Mouse (Mus musculus): ENCODE data around the gene Sf3a1. TPM values are rescaled to one million over a fixed set of nuclear protein-coding genes. Genes with fewer than 3 reads are reported as not detected.

Sf3a1 gene
- polyA plus RNA-seq, 1 experiment from 2014 or later, result 52.3 TPM

DNA sequence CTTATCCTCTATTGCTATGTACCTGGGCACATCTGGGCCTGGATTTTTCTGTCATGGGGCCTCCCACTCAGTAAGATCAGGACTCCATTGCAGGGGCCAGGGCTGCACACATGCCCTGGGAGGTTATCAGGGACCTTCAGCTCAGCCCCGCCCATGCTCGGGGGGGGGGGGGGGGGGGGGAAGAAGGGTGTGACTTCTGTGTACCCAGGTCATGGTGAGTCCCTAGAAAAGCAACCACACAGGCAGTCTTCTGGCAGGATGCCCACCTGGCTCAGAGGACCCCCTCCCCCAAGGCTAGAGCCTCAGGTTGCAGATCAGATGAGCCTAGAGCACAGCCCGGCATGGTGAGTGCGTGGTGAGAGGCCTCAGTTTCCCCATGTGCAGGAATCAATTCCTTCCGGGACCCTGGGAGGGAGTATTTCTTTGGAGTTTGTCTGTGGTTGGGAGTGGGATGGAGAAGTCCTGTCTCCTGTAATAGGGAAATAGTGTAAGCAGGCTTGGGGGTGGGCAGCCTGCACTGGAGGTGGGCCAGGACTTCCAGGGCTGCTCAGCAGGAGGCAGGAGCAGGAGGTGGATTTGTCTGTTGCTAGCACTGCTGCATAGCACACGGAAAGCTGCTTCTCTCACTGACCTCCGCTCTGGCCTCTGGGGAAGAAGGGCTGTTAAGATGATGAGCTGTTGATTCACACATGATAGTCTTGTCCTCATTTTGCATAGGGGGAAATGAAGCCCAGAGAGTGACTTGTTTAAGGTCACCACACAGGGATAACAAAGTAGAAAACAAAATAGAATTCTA lies 63.4 kb downstream of the Sf3a1 start:
- Histone ChIP-seq H3K4me3 (no peak overlapping the region), H3K27me3 (peaks cover 15% of the 10 kb centered on the region), H3K4me1 (replicated peaks) (peaks cover 11% of the 10 kb centered on the region; the same call in 1 of the 2 replicates), H3K27ac (replicated peaks) (no peak overlapping the region), H3K9ac (no peak overlapping the region), H3K4me2 (no peak overlapping the region), H3K36me3 (no peaks in the 10 kb centered on the region), H3K9me3 (no peaks in the 10 kb centered on the region)
- no peak for ATAC-seq (ENCODE audit: low read depth)
- WGBS, result 36% methylated on average over 7 of the region's 7 CpGs

DNA sequence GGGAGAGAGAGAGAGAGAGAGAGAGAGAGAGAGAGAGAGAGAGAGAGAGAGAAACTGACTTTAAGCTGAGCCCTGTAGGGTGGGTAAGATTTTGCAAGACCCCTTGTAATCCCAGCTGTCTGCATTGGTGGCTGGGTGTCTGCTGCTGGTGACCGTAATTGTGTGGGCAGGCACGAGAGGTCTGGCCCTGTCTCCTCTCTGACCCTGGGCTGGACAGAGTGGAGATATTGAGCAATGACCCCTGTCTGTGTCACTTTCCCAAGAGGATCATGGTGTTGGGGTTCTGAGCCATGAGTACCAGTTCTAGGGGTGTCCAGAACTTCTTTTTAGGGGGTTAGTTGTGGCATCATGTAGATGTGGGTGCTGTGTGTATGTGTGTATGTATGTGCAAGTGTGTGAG lies 64.1 kb downstream of the Sf3a1 start:
- Histone ChIP-seq H3K4me3 (no peak overlapping the region), H3K4me1 (replicated peaks) (0 out of 2 replicates have a peak, but pooled peaks cover 7% of the 10 kb centered on the region), H3K27me3 (peaks cover 9% of the 10 kb centered on the region), H3K9ac (no peak overlapping the region), H3K36me3 (no peaks in the 10 kb centered on the region), H3K9me3 (no peaks in the 10 kb centered on the region), H3K27ac (replicated peaks) (no peak overlapping the region), H3K4me2 (no peak overlapping the region)
- WGBS, result 40% methylated on average over 2 of the region's 2 CpGs
- no peak for ATAC-seq (ENCODE audit: low read depth)

DNA sequence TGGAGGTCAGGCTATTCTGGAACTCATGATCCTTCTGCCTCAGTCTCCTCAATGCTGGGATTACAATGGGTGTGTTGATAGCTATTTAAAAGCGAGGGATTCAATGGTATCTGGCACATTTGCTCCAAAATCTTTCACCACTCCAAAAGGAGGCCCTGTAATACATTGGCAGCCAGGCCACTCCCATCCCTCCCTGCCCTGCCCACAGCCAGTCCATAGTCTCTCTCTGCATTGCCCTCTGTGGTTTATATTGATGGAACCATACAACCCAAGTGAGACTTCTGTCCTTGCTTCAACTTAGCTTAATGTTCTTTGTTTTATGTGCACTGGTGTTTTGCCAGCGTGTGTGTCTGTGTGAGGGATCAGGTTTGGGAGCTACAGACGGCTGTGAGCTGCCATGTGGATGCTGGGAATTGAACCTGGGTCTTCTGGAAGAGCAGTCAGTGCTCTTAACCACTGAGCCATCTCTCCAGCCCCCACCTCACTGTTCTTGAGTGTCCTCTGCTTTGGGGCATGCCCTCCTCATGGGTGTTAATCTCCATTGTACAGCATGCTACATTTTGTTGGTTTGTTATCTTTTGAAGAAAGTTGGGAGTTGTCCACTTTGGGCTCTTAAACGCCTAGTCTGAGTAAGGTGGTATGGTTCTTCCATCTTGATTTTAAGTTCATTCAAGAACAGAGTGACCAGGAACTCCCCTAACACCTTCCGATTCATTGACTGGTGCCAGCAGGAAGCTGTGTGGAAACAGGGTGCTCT lies 66.6 kb downstream of the Sf3a1 start:
- Histone ChIP-seq H3K36me3 (no peaks in the 10 kb centered on the region), H3K9ac (no peak overlapping the region), H3K4me1 (replicated peaks) (0 out of 2 replicates have a peak, but pooled peaks cover 5% of the 10 kb centered on the region), H3K4me3 (no peak overlapping the region), H3K27me3 (no peaks in the 10 kb centered on the region), H3K4me2 (no peak overlapping the region), H3K27ac (replicated peaks) (no peak overlapping the region), H3K9me3 (no peaks in the 10 kb centered on the region)
- no peak for ATAC-seq (ENCODE audit: low read depth)
- 77% methylated on average over 5 of the region's 5 CpGs for WGBS

DNA sequence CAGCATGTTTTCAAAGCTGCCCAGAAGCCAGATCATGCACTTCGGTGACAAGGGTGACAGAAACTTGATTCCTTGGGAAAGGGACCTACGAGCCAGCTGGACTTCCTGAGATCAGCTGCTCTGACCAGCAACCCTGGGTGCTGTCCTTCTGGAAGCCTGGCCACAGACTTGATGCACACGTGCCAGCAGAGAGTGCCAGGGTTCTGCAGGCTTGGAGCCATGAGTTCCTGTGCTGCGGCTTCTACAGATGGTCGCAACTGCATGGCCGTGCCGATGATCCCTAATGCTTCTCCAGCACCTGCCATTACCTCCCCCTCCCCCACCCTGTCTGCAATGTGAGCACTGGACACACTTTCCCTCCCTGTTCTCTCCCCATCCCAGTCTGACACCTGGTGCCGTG lies 68.3 kb downstream of the Sf3a1 start:
- H3K4me1 ChIP-seq (replicated peaks), result 0 out of 2 replicates have a peak, but pooled peaks cover 5% of the 10 kb centered on the region
- no peak overlapping the region for H3K27ac ChIP-seq (replicated peaks)
- H3K36me3 ChIP-seq, result no peaks in the 10 kb centered on the region
- H3K4me3 ChIP-seq, result no peak overlapping the region
- H3K9me3 ChIP-seq, result no peaks in the 10 kb centered on the region
- H3K9ac ChIP-seq, result no peak overlapping the region
- no peak overlapping the region for H3K4me2 ChIP-seq
- 47% methylated on average over 8 of the region's 8 CpGs for WGBS
- ATAC-seq (ENCODE audit: low read depth), result no peak
- H3K27me3 ChIP-seq, result no peaks in the 10 kb centered on the region

DNA sequence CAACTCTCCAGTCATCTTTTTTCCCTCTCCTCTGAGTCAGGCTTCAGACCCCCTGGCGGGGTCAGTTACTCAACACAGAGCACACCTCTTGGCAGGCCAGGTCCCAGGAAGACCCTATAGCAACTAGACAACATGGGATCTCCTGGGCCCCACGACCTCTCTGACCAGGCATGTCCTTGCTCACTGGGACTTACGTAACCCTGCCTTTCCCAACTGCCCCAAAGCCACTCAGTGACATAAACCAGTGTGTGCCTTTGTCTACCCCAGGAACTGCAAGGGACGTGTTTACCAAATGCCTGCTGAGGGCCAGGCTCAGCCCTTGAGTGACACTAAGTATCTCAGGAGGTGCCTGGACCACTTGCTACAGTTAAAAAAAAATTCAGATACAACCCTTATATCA lies 69.7 kb downstream of the Sf3a1 start:
- H3K27me3 ChIP-seq, result no peaks in the 10 kb centered on the region
- no peak overlapping the region for H3K4me2 ChIP-seq
- no peaks in the 10 kb centered on the region for H3K9me3 ChIP-seq
- no peaks in the 10 kb centered on the region for H3K36me3 ChIP-seq
- WGBS, result 72% methylated on average over 4 of the region's 4 CpGs
- H3K4me1 ChIP-seq (replicated peaks), result no peaks in the 10 kb centered on the region
- H3K4me3 ChIP-seq, result no peak overlapping the region
- no peak for ATAC-seq (ENCODE audit: low read depth)
- H3K9ac ChIP-seq, result no peak overlapping the region
- no peak overlapping the region for H3K27ac ChIP-seq (replicated peaks)

DNA sequence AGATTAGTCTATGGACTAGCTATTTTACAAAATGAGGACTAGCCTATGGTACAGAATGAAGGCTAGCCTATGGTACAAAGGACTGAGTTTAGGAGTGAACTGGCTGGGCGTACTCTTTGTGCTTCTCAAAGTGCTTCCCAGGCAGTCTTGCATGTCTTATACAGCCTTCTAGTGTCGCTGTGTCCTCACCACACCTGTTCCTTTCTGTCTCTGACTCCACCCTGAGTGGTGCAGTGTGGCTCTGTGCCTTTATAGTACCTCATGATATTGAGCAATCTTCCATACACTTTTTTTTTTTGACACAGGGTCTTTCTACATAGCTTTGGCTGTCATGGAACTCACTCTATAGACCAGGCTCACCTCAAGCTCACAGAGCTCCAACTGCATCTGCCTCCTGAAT lies 71.3 kb downstream of the Sf3a1 start:
- no peaks in the 10 kb centered on the region for H3K4me1 ChIP-seq (replicated peaks)
- no peaks in the 10 kb centered on the region for H3K27me3 ChIP-seq
- no peaks in the 10 kb centered on the region for H3K9me3 ChIP-seq
- no peak for ATAC-seq (ENCODE audit: low read depth)
- H3K4me2 ChIP-seq, result no peak overlapping the region
- no peak overlapping the region for H3K27ac ChIP-seq (replicated peaks)
- no peaks in the 10 kb centered on the region for H3K36me3 ChIP-seq
- WGBS, result 96% methylated on average over 2 of the region's 2 CpGs
- no peak overlapping the region for H3K9ac ChIP-seq
- no peak overlapping the region for H3K4me3 ChIP-seq

Small RNA genes lying within 50 kb of the gene (microRNA-seq; reads per million reads assigned to microRNA genes)
- 4.1 reads per million, percentile 17 among the genes with 10 or more reads in this experiment for gene Mir3060

Other genes starting within 250 kb of the Sf3a1 start
- 11.9 and 13.3 TPM in 2 replicates for gene Slc35e4, start 245.7 kb upstream of the Sf3a1 start, polyA plus RNA-seq (2015; fragmentation: Nextera tagmentation; extraction: Ambion mirVana)
- gene Tcn2, start 228.2 kb upstream of the Sf3a1 start, polyA plus RNA-seq (2015; fragmentation: Nextera tagmentation; extraction: Ambion mirVana), result 31.1 and 31.9 TPM in 2 replicates
- 56.5 and 59.4 TPM in 2 replicates for gene Pes1, start 196.4 kb upstream of the Sf3a1 start, polyA plus RNA-seq (2015; fragmentation: Nextera tagmentation; extraction: Ambion mirVana)
- 0.17 TPM in 1 of 2 replicates, not detected in the other for gene 4930556J24Rik, start 183.6 kb upstream of the Sf3a1 start, polyA plus RNA-seq (2015; fragmentation: Nextera tagmentation; extraction: Ambion mirVana)
- 4.0 and 4.3 TPM in 2 replicates for gene Gal3st1, start 176.7 kb upstream of the Sf3a1 start, polyA plus RNA-seq (2015; fragmentation: Nextera tagmentation; extraction: Ambion mirVana)
- gene Sec14l4, start 128.9 kb upstream of the Sf3a1 start, polyA plus RNA-seq (2015; fragmentation: Nextera tagmentation; extraction: Ambion mirVana), result not detected in 2 replicates
- 0.25 TPM in 1 of 2 replicates, not detected in the other for gene Sec14l3, start 95.5 kb upstream of the Sf3a1 start, polyA plus RNA-seq (2015; fragmentation: Nextera tagmentation; extraction: Ambion mirVana)
- 5.4 and 6.0 TPM in 2 replicates for gene Mtfp1, start 64.9 kb upstream of the Sf3a1 start, polyA plus RNA-seq (2015; fragmentation: Nextera tagmentation; extraction: Ambion mirVana)
- 3.8 and 4.1 TPM in 2 replicates for gene Sec14l2, start 36.9 kb upstream of the Sf3a1 start, polyA plus RNA-seq (2015; fragmentation: Nextera tagmentation; extraction: Ambion mirVana)
- 40.5 and 43.7 TPM in 2 replicates for gene Rnf215, start 25.1 kb upstream of the Sf3a1 start, polyA plus RNA-seq (2015; fragmentation: Nextera tagmentation; extraction: Ambion mirVana)
- gene Ccdc157, start 57 bp upstream of the Sf3a1 start, polyA plus RNA-seq (2015; fragmentation: Nextera tagmentation; extraction: Ambion mirVana), result 7.6 and 7.9 TPM in 2 replicates
- 30.0 and 30.3 TPM in 2 replicates for gene Tbc1d10a, start 26.4 kb downstream of the Sf3a1 start, polyA plus RNA-seq (2015; fragmentation: Nextera tagmentation; extraction: Ambion mirVana)
- 3.5 and 4.1 TPM in 2 replicates for gene Castor1, start 57.9 kb downstream of the Sf3a1 start, polyA plus RNA-seq (2015; fragmentation: Nextera tagmentation; extraction: Ambion mirVana)
- not detected in 2 replicates for gene Osm, start 76.1 kb downstream of the Sf3a1 start, polyA plus RNA-seq (2015; fragmentation: Nextera tagmentation; extraction: Ambion mirVana)
- not detected in 2 replicates for gene Lif, start 97.2 kb downstream of the Sf3a1 start, polyA plus RNA-seq (2015; fragmentation: Nextera tagmentation; extraction: Ambion mirVana)

Data from neural tube, embryonic 13.5 days (tissue).